Mouse (Mus musculus) midbrain, embryonic 15.5 days (tissue): Measurements from ENCODE around the gene 1700010I14Rik. TPM values are rescaled to one million over a fixed set of nuclear protein-coding genes. Genes with fewer than 3 reads are reported as not detected.

Source experiments
- ATAC-seq: fragments of 200-750 bp; cut with Nextera tagmentation; replicated peaks from 2 replicates; pipeline ENCODE4 v1.8.0; 2017; ENCODE audit warnings: moderate TSS enrichment
- H3K27ac ChIP-seq: fragments of 300-500 bp; sonication (generic); 2 replicates; pipeline ENCODE4 v1.5.1; 2015; ENCODE audit warnings: mild to moderate bottlenecking, inconsistent platforms
- H3K27me3 ChIP-seq: fragments of 300-500 bp; sonication (generic); replicated peaks from 2 replicates; pipeline ENCODE4 v1.6.1; 2015; ENCODE audit warnings: inconsistent platforms
- H3K36me3 ChIP-seq: fragments of 300-500 bp; sonication (generic); replicated peaks from 2 replicates; pipeline ENCODE4 v1.6.1; 2015; ENCODE audit warnings: inconsistent platforms
- H3K4me1 ChIP-seq: fragments of 300-500 bp; sonication (generic); 2 replicates; pipeline ENCODE4 v1.6.1; 2015; ENCODE audit warnings: inconsistent platforms
- H3K4me2 ChIP-seq: fragments of 300-500 bp; sonication (generic); 2 replicates; pipeline ENCODE4 v1.6.1; 2015; ENCODE audit warnings: inconsistent platforms, mild to moderate bottlenecking, moderate library complexity
- H3K4me3 ChIP-seq: fragments of 300-500 bp; sonication (generic); 2 replicates; pipeline ENCODE4 v1.5.1; 2015; ENCODE audit warnings: mild to moderate bottlenecking, inconsistent platforms
- H3K9ac ChIP-seq: fragments of 300-500 bp; sonication (generic); 2 replicates; pipeline ENCODE4 v1.6.1; 2015; ENCODE audit warnings: mild to moderate bottlenecking, inconsistent platforms
- H3K9me3 ChIP-seq: fragments of 300-500 bp; sonication (generic); 2 replicates; pipeline ENCODE4 v1.6.1; 2016; ENCODE audit warnings: inconsistent platforms
- WGBS: fragments of 180-500 bp; shearing (Covaris S2); methylation state at CpG from one replicate; pipeline ENCODE4 v1.1.7; 2015; ENCODE audit warnings: mixed read lengths; 5-methylcytosine and 5-hydroxymethylcytosine counted together
- polyA plus RNA-seq: library from polyadenylated mRNA; unstranded; fragments of >200 nt; fragmentation: Nextera tagmentation; extraction: Ambion mirVana; gene quantifications from 2 replicates; pipeline ENCODE4 v1.2.1, GENCODE M21; 2015

The 1700010I14Rik gene
- 2.7 and 3.1 TPM in 2 replicates for polyA plus RNA-seq

DNA sequence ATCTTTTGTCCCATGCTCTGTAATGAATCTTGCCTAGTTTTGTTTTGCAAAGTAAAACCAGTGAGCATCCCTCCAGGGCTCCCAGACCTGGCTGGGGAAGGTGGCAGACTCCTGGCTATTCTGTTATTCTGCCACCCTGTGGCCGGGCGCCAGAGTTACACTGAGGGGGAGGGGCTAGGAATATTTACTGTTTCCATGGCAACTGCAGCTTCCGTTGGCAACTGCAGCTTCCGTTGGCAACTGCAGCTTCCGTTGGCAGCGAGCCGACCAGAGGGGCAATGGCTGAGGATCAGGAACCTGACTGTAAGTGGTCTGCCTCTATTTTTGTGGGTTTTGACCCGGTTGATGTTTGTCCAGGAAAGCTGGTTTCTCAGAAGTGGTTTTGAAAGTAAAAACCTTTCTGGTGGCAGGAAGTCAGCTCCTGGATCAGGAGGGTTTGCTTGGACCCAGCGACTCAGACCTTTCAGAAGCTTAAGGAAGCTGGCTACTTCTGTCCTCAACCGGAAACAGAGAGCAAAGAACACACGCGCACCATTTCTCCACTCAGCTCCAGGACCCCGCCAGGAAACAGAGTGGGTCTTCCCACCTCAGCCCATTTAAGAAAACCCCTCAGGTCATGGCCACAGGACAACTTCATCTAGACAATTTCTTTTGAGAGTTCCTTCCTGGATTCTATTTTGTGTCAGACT, at the start of gene 1700010I14Rik:
TSS of gene 1700010I14Rik (plus strand) at position 215 of the 689 bp plus-strand sequence.
- Histone ChIP-seq H3K9ac (peak within 1 kb of the TSS; percentile 36), H3K4me1 (peaks cover 14% of the 10 kb centered on the region), H3K4me3 (peak within 1 kb of the TSS; percentile 35), H3K9me3 (no peaks in the 10 kb centered on the region), H3K4me2 (peak within 1 kb of the TSS; percentile 60), H3K36me3 (no peaks in the 10 kb centered on the region), H3K27ac (no peak within 1 kb of the TSS), H3K27me3 (no peaks in the 10 kb centered on the region)
- 5% methylated on average over 13 of the region's 13 CpGs for WGBS
- ATAC-seq = peak; percentile 65

DNA sequence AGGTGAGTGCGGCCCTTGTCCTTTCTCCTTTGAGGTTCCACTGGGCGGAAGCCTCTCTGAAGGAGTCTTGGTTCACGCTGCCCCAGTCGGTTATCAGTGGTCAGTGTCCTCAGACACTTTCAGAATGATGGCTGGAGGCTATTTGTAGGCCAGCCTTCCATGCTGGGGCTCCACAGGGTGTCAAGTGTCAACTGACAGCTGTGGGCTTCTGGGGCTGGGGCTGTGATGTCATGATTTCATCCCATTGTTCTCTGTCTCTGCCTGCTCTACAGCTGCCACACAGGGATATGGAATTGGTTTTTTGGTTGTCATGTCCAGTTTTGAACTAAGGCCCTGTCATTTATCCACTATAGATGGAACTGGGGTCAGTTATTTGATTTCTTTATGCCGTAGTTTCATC, 36.5 kb upstream of the 1700010I14Rik start:
- ATAC-seq = no peak
- Histone ChIP-seq H3K27me3 (no peaks in the 10 kb centered on the region), H3K9ac (no peak overlapping the region), H3K9me3 (no peaks in the 10 kb centered on the region), H3K27ac (no peak overlapping the region), H3K4me2 (no peak overlapping the region), H3K4me3 (no peak overlapping the region), H3K4me1 (no peaks in the 10 kb centered on the region), H3K36me3 (peaks cover 25% of the 10 kb centered on the region)
- WGBS = 77% methylated on average over 5 of the region's 5 CpGs

DNA sequence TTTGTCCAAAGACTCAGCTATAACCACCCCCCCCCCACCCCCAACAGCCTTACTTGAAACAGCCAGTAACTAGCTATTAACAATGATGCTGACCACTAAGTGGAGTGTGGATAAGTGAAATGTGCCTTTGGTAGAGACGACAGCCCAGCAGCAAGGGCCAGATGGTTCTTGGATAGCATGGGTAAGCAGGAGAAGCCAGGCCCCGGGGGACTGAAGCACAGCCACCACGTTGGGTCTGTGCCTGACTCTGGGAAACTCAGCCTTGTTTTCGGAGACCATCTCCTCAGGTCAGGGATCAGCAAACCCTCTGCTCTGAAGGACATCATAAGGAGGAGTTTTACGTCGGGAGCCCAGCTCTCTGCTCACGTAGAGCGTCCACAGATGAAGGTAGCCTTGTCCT, 35.2 kb upstream of the 1700010I14Rik start:
- no peak for ATAC-seq
- H3K9me3 ChIP-seq = no peaks in the 10 kb centered on the region
- H3K4me3 ChIP-seq = no peak overlapping the region
- H3K4me1 ChIP-seq = no peaks in the 10 kb centered on the region
- H3K9ac ChIP-seq = no peak overlapping the region
- peaks cover 25% of the 10 kb centered on the region for H3K36me3 ChIP-seq
- H3K4me2 ChIP-seq = no peak overlapping the region
- H3K27me3 ChIP-seq = no peaks in the 10 kb centered on the region
- no peak overlapping the region for H3K27ac ChIP-seq
- 89% methylated on average over 8 of the region's 8 CpGs for WGBS

DNA sequence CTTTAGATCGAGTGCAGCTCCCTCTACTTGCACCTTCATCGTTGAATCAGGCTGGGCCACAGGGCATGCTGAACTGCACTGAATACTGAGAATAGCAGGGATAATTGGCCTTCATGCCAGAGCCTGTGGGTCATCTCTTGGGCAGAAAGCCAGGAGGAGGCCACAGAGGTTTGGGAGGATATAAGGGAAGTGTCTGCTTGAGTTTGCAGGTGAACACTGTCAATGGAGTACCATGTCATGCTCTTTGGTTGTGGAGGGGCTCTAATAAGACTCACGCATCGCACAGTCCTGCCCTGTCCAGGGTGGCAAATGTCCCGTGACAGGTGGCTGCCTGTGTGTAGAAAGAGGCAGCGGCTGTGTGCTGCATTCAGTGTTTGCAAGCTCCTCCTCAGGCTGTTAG, 30.0 kb upstream of the 1700010I14Rik start:
- H3K4me1 ChIP-seq = peaks cover 5% of the 10 kb centered on the region; the same call in 1 of the 2 replicates
- H3K9ac ChIP-seq = no peak overlapping the region
- no peaks in the 10 kb centered on the region for H3K27me3 ChIP-seq
- peaks cover 6% of the 10 kb centered on the region; the same call in 1 of the 2 replicates for H3K36me3 ChIP-seq
- 83% methylated on average over 6 of the region's 6 CpGs for WGBS
- H3K27ac ChIP-seq = no peak overlapping the region
- no peak overlapping the region for H3K4me2 ChIP-seq
- H3K9me3 ChIP-seq = no peaks in the 10 kb centered on the region
- no peak overlapping the region for H3K4me3 ChIP-seq
- no peak for ATAC-seq

DNA sequence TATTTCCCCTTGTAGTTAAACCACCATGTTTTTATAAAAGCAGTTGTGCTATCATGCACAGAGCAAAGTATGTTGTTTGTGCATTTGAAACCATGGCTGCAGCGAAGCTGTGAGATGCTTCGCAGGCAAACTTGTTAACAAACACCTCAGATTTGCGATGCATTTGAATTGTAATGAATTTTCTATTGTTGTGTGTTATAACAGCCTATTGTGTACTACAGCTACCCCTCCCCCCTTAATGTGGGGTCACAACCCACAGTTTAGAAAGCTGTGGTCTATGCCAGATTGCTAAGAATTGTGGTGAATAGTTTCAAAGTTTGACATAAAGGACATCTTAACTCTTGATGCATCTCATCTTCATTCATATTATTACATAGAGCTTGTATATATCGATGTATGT, 27.7 kb upstream of the 1700010I14Rik start:
- Histone ChIP-seq H3K9ac (no peak overlapping the region), H3K27me3 (no peaks in the 10 kb centered on the region), H3K4me2 (no peak overlapping the region), H3K4me1 (peaks cover 5% of the 10 kb centered on the region; the same call in 1 of the 2 replicates), H3K4me3 (no peak overlapping the region), H3K9me3 (no peaks in the 10 kb centered on the region), H3K27ac (no peak overlapping the region), H3K36me3 (no peaks in the 10 kb centered on the region)
- WGBS = 77% methylated on average over 4 of the region's 4 CpGs
- no peak for ATAC-seq

DNA sequence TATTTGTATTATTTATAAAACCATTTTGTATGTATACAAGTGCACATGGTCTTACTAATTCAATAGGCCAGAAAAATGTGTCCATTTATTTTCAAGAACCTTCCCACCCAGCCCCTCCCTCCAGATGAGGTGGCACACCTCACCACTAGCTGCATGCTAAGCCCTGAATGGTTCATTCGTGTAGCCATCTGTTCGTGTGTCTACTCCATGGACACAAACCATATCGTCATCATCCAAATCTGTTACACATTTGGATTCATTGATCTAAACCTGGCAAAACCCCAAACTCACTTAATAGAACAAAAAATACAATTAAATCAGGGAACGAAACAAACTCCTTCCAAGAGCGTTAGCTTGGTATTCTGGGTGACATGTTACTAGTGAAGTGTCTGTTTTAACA, 27.0 kb upstream of the 1700010I14Rik start:
- ATAC-seq = no peak
- H3K27ac ChIP-seq = no peak overlapping the region
- H3K9ac ChIP-seq = no peak overlapping the region
- H3K36me3 ChIP-seq = no peaks in the 10 kb centered on the region
- peaks cover 5% of the 10 kb centered on the region; the same call in 1 of the 2 replicates for H3K4me1 ChIP-seq
- H3K9me3 ChIP-seq = no peaks in the 10 kb centered on the region
- WGBS = 57% methylated on average over 5 of the region's 5 CpGs
- H3K4me2 ChIP-seq = no peak overlapping the region
- no peak overlapping the region for H3K4me3 ChIP-seq
- H3K27me3 ChIP-seq = no peaks in the 10 kb centered on the region

DNA sequence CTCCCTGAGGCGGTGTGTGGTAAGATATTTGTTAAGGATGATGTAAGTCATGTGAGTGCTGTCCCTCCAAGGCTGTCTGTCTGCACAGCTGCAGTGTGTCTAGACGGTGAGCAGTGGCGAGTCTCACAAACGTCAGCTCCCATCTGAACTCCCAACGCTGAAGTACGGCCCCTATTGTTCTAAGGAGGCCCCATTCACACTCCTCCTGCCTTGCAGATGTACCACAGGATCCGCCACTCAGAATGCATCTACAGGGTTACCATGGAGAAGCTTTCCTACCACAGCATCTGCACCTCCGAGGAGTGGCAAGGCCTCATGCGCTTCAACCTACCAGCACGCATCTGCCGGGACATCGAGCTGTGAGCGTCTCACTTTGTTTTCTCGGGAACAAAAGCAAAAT, 26.5 kb upstream of the 1700010I14Rik start:
- H3K4me1 ChIP-seq = peaks cover 5% of the 10 kb centered on the region; the same call in 1 of the 2 replicates
- H3K27me3 ChIP-seq = no peaks in the 10 kb centered on the region
- no peak overlapping the region for H3K4me2 ChIP-seq
- H3K9ac ChIP-seq = no peak overlapping the region
- H3K4me3 ChIP-seq = no peak overlapping the region
- no peak overlapping the region for H3K27ac ChIP-seq
- 0 out of 2 replicates have a peak, but pooled peaks have one; percentile 54 for ATAC-seq
- WGBS = 23% methylated on average over 14 of the region's 14 CpGs
- H3K36me3 ChIP-seq = peaks cover 3% of the 10 kb centered on the region; the same call in 1 of the 2 replicates
- no peaks in the 10 kb centered on the region for H3K9me3 ChIP-seq

DNA sequence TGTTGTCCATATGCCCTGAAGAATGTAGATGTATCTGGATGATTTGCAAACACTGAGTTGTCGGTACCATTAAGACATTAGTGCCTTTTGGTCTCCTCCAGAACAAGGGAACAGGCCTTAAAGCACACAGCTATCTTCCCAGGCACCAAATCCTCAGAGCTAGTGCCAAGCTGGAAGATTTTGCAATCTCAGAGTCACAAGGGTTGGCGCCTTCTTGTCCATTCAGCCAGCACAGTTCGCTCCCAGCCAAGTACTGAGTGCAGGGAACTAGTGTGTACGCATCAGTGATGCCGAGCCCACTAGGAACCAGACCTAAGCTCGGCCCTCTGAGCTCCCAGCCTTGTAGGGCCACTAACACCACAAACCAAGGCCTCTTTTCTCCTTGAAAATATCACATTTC, 23.0 kb upstream of the 1700010I14Rik start:
- H3K36me3 ChIP-seq = peaks cover 17% of the 10 kb centered on the region

DNA sequence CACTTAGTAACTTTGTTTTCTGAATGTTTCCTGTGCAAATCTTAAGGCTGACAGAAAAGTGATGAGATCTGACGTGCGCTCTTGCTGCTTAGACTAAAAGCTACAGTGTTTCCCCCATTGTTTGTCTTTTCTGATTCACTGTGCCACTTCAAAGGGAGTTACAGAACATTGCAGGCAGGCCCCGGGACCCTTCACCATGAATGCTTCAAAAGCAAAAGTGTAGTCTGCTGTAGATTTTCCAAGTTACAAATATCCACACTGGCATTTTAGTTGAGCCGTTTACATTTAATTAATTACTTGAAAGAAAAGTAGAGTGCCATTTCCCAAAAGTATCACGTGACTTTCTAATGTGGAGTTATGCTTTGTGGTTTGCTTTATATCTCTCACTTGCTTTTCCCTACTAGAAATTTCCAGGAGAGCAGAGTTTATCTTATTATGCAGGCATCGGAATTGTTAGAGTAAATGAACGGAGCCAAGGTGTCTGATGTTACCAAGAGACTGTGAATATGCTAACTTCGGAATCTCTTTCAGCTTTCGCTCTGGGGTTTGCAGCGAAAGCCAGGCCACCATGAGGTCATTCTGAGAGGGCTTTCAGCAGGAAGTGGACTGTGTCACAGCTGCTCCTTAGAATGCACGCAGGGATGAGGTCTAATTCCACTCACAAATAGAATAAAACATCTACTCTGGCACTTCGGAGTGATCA, 15.8 kb upstream of the 1700010I14Rik start:
- Histone ChIP-seq H3K4me3 (no peak overlapping the region), H3K9ac (no peak overlapping the region), H3K9me3 (no peaks in the 10 kb centered on the region), H3K4me2 (no peak overlapping the region), H3K27ac (0 out of 2 replicates have a peak overlapping the region, but pooled peaks have one; percentile 7), H3K27me3 (no peaks in the 10 kb centered on the region), H3K36me3 (peaks cover 16% of the 10 kb centered on the region), H3K4me1 (peaks cover 19% of the 10 kb centered on the region)
- ATAC-seq = no peak
- WGBS = 14% methylated on average over 12 of the region's 12 CpGs

More for the DNA sequence above, 23.0 kb upstream of the 1700010I14Rik start:
- H3K27me3 ChIP-seq = no peaks in the 10 kb centered on the region
- no peak overlapping the region for H3K9ac ChIP-seq
- 91% methylated on average over 6 of the region's 6 CpGs for WGBS
- no peak overlapping the region for H3K27ac ChIP-seq
- no peaks in the 10 kb centered on the region for H3K9me3 ChIP-seq
- no peak overlapping the region for H3K4me3 ChIP-seq
- H3K4me1 ChIP-seq = peaks cover 5% of the 10 kb centered on the region; the same call in 1 of the 2 replicates
- no peak overlapping the region for H3K4me2 ChIP-seq
- no peak for ATAC-seq

DNA sequence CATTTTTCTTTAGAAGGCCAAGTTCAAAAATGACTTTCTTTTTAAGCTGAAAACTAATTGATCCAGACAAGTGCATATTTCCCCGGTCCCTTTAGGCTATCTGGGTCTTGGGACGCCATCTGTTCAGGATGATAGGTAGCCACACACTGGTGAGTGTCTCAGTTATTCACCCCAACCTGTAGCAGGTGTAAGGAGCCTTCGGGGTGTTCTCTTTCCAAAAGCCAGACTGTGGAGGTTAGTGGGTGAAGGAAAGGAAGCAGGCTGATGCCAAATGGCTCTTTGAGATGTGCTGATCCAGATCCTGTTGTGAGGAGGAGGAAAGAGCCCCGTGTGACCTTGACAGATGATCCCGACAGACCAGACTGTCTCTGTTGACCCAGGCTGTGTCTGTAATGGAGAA, 14.8 kb upstream of the 1700010I14Rik start:
- WGBS = 67% methylated on average over 5 of the region's 5 CpGs
- H3K4me3 ChIP-seq = no peak overlapping the region
- peaks cover 19% of the 10 kb centered on the region for H3K4me1 ChIP-seq
- H3K36me3 ChIP-seq = peaks cover 16% of the 10 kb centered on the region
- no peak overlapping the region for H3K9ac ChIP-seq
- no peak overlapping the region for H3K27ac ChIP-seq
- no peaks in the 10 kb centered on the region for H3K9me3 ChIP-seq
- no peak overlapping the region for H3K4me2 ChIP-seq
- ATAC-seq = no peak
- no peaks in the 10 kb centered on the region for H3K27me3 ChIP-seq

DNA sequence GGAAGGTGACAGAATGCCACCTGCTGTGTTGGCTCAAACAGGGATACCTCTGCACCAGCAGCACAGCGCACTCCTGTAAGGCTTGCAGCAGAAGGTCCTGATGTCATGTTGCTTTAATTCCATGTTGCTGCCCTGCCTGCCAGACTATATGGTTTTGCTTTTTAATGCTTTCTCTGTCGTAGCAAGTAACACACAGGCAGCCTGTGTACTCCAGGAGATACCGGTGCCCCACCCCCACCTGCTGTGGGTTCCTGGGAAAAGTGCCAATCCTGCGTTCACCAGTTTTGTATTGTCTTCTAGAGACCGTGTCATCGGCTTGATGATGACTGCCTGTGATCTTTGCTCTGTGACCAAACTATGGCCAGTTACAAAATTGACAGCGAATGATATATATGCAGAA, 13.7 kb upstream of the 1700010I14Rik start:
- H3K27me3 ChIP-seq = no peaks in the 10 kb centered on the region
- no peak overlapping the region for H3K27ac ChIP-seq
- H3K36me3 ChIP-seq = peaks cover 18% of the 10 kb centered on the region
- H3K4me1 ChIP-seq = peaks cover 19% of the 10 kb centered on the region
- H3K9me3 ChIP-seq = no peaks in the 10 kb centered on the region
- no peak overlapping the region for H3K4me3 ChIP-seq
- H3K9ac ChIP-seq = no peak overlapping the region
- WGBS = 40% methylated on average over 7 of the region's 7 CpGs
- H3K4me2 ChIP-seq = no peak overlapping the region
- ATAC-seq = no peak

DNA sequence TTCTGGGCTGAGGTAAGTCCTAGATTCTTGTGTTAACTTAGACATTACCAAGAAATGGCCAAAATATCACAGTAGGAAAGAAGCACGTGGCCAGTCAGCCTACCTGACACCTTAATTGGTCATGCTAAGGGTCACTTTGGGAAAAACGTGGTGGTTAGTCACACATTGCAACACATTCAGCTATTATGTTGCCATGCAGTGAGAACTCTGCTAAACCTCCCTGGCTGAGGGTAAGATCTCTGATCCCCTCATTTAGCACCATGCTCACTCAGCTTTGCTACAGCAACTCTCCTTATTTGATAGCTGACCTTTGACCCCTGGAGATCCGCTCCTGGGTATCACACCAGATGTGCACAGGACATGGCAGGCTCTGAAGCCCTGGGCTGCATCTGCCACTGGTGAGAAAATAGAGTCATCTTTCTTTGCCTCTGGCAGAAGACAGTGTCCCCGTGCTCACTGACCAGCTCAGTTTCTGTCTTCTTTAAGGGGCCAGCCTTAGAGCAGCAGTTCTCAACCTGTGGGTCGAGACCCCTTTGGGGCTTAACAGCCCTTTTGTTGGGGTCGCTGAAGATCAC, 13.2 kb upstream of the 1700010I14Rik start:
- H3K4me3 ChIP-seq = no peak overlapping the region
- H3K36me3 ChIP-seq = peaks cover 18% of the 10 kb centered on the region
- H3K9me3 ChIP-seq = no peaks in the 10 kb centered on the region
- H3K9ac ChIP-seq = no peak overlapping the region
- no peak overlapping the region for H3K4me2 ChIP-seq
- H3K27me3 ChIP-seq = no peaks in the 10 kb centered on the region
- H3K27ac ChIP-seq = no peak overlapping the region
- no peak for ATAC-seq
- 30% methylated on average over 6 of the region's 6 CpGs for WGBS
- peaks cover 19% of the 10 kb centered on the region for H3K4me1 ChIP-seq
